Mouse (Mus musculus) neural tube, embryonic 13.5 days (tissue): ENCODE data around the gene Tgfb2. TPM values are rescaled to one million over a fixed set of nuclear protein-coding genes. Genes with fewer than 3 reads are reported as not detected.
A peak's percentile ranks its signal among the peaks of the same experiment; 100 is the strongest.

ENCODE experiments used
- ATAC-seq: fragments of 200-750 bp; cut with Nextera tagmentation; 2 replicates; pipeline ENCODE4 v1.8.0; 2017; ENCODE audit warnings: low read depth, mild to moderate bottlenecking, moderate TSS enrichment, moderate library complexity
- H3K27ac ChIP-seq: fragments of 300-500 bp; sonication (generic); replicated peaks from 2 replicates; pipeline ENCODE4 v1.5.1; 2015; ENCODE audit warnings: moderate library complexity, mild to moderate bottlenecking, inconsistent platforms
- H3K27me3 ChIP-seq: fragments of 300-500 bp; sonication (generic); 2 replicates; pipeline ENCODE4 v1.6.1; 2015; ENCODE audit warnings: mild to moderate bottlenecking, inconsistent platforms
- H3K36me3 ChIP-seq: fragments of 300-500 bp; sonication (generic); 2 replicates; pipeline ENCODE4 v1.6.1; 2015; ENCODE audit warnings: mild to moderate bottlenecking, inconsistent platforms
- H3K4me1 ChIP-seq: fragments of 300-500 bp; sonication (generic); replicated peaks from 2 replicates; pipeline ENCODE4 v1.6.1; 2015; ENCODE audit warnings: inconsistent platforms
- H3K4me2 ChIP-seq: fragments of 300-500 bp; sonication (generic); 2 replicates; pipeline ENCODE4 v1.6.1; 2015; ENCODE audit warnings: inconsistent platforms, mild to moderate bottlenecking, moderate library complexity
- H3K4me3 ChIP-seq: fragments of 300-500 bp; sonication (generic); 2 replicates; pipeline ENCODE4 v1.5.1; 2015; ENCODE audit warnings: mild to moderate bottlenecking, inconsistent platforms
- H3K9ac ChIP-seq: fragments of 300-500 bp; sonication (generic); 2 replicates; pipeline ENCODE4 v1.6.1; 2015; ENCODE audit warnings: moderate library complexity, mild to moderate bottlenecking, inconsistent platforms
- H3K9me3 ChIP-seq: fragments of 300-500 bp; sonication (generic); 2 replicates; pipeline ENCODE4 v1.6.1; 2016; ENCODE audit warnings: inconsistent platforms
- WGBS: fragments of 180-500 bp; shearing (Covaris S2); methylation state at CpG from one replicate; pipeline ENCODE4 v1.1.7; 2015; 5-methylcytosine and 5-hydroxymethylcytosine counted together
- polyA plus RNA-seq: library from polyadenylated mRNA; unstranded; fragments of >200 nt; fragmentation: Nextera tagmentation; extraction: Ambion mirVana; gene quantifications from 2 replicates; pipeline ENCODE4 v1.2.1, GENCODE M21; 2015

The Tgfb2 gene
- 24.0 and 33.0 TPM in 2 replicates for polyA plus RNA-seq

GRCm38 (mm10) chr1:186705915-186706248 is at the start of gene Tgfb2:
TSS of gene Tgfb2 (minus strand) at chr1:186705989.
- Histone ChIP-seq H3K9ac (peak within 1 kb of the TSS; percentile 83), H3K27ac (peak within 1 kb of the TSS; percentile 80), H3K4me3 (peak within 1 kb of the TSS; percentile 68), H3K4me1 (peaks cover 39% of the 10 kb centered on the region), H3K4me2 (peak within 1 kb of the TSS; percentile 92), H3K9me3 (no peaks in the 10 kb centered on the region), H3K27me3 (peaks cover 14% of the 10 kb centered on the region), H3K36me3 (no peaks in the 10 kb centered on the region)
- peak; percentile 37 for ATAC-seq
- 1% methylated on average over 12 of the region's 12 CpGs for WGBS

DNA sequence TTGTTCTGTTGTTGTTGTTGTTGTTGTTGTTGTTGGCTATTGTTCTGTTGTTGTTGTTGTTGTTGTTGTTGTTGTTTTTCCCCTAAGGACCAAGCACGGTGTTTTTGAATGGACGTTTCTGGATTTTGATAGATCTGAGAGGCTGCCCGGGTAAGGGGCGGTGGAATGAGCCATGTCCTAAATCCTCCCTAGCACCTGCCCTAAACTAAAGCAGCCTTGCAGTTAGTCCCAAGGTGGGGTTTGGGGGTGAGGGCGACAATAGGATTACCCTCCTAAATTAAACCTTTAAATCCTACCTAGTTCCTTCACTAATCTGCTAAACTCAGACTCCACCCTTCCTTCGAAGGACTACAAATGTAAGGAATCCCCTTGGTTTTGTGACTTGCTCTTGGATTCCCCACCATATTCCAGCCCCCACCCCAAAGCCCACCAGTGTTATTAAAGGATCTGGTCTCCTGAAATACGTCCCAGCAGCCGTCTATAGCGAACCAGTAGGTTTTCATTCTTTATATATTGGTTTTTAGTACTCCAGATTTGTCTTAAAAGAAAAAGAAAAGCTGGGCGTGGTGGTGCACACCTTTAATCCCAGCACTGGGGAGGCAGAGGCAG is 44.0 kb upstream of the Tgfb2 start:
- H3K4me1 ChIP-seq, result peaks cover 25% of the 10 kb centered on the region
- no peaks in the 10 kb centered on the region for H3K9me3 ChIP-seq
- peak overlapping the region; percentile 88 for H3K27ac ChIP-seq
- peak overlapping the region; percentile 68 for H3K4me3 ChIP-seq
- H3K9ac ChIP-seq, result peak overlapping the region; percentile 84
- WGBS, result 38% methylated on average over 10 of the region's 10 CpGs
- H3K36me3 ChIP-seq, result no peaks in the 10 kb centered on the region
- no peaks in the 10 kb centered on the region for H3K27me3 ChIP-seq
- ATAC-seq, result peak; percentile 69
- peak overlapping the region; percentile 93 for H3K4me2 ChIP-seq

- peak within 1 kb of the TSS; percentile 93 for H3K4me2 ChIP-seq
- no peaks in the 10 kb centered on the region for H3K36me3 ChIP-seq
- H3K4me1 ChIP-seq, result peaks cover 25% of the 10 kb centered on the region
- under 1% methylated on average over 46 of the region's 46 CpGs for WGBS
- H3K27me3 ChIP-seq, result no peaks in the 10 kb centered on the region
- no peaks in the 10 kb centered on the region for H3K9me3 ChIP-seq
- H3K27ac ChIP-seq, result peak within 1 kb of the TSS; percentile 88
- peak within 1 kb of the TSS; percentile 68 for H3K4me3 ChIP-seq
- H3K9ac ChIP-seq, result peak within 1 kb of the TSS; percentile 84
- peak; percentile 93 for ATAC-seq
These were observed 43.2 kb upstream of the Tgfb2 start, which contains the start of gene Rrp15 for GRCm38 (mm10) chr1:186748724-186749653. TSS of gene Rrp15 (minus strand) at chr1:186749358.

DNA sequence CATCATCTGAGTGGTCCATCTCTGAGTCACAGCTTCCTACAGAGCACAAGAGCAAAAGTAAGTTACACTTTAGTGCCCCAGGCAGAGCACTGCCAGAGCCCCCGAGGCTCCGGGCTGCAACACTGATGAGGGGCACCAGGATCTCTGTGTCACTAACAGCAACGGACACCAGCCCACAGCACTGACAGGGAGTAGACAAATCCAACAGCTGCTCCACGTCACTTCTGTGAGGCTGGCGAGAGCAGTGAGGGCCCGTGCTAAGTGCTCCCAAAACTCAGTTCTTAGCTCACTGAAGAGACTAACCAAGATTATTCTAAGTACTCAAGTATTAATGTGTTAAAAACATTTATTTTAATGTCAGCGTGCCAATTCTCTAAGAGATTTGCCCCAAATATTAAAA is 34.0 kb upstream of the Tgfb2 start:
- Histone ChIP-seq H3K36me3 (peaks cover 40% of the 10 kb centered on the region), H3K4me2 (no peak overlapping the region), H3K27me3 (no peaks in the 10 kb centered on the region), H3K4me3 (no peak overlapping the region), H3K9me3 (no peaks in the 10 kb centered on the region), H3K9ac (no peak overlapping the region), H3K4me1 (0 out of 2 replicates have a peak, but pooled peaks cover 4% of the 10 kb centered on the region), H3K27ac (no peak overlapping the region)
- WGBS, result 91% methylated on average over 7 of the region's 7 CpGs
- no peak for ATAC-seq

- Histone ChIP-seq H3K4me2 (no peak overlapping the region), H3K9me3 (no peaks in the 10 kb centered on the region), H3K4me3 (no peak overlapping the region), H3K9ac (no peak overlapping the region), H3K36me3 (peaks cover 49% of the 10 kb centered on the region), H3K4me1 (no peaks in the 10 kb centered on the region), H3K27ac (no peak overlapping the region), H3K27me3 (no peaks in the 10 kb centered on the region)
- 93% methylated on average over 5 of the region's 5 CpGs for WGBS
- ATAC-seq, result no peak
These were observed 29.7 kb upstream of the Tgfb2 start for GRCm38 (mm10) chr1:186735537-186735936.

GRCm38 (mm10) chr1:186733052-186733451 is 27.3 kb upstream of the Tgfb2 start:
- Histone ChIP-seq H3K27ac (no peak overlapping the region), H3K27me3 (no peaks in the 10 kb centered on the region), H3K4me3 (no peak overlapping the region), H3K36me3 (peaks cover 39% of the 10 kb centered on the region), H3K4me2 (no peak overlapping the region), H3K4me1 (no peaks in the 10 kb centered on the region), H3K9ac (no peak overlapping the region), H3K9me3 (no peaks in the 10 kb centered on the region)
- WGBS, result 93% methylated on average over 8 of the region's 8 CpGs
- ATAC-seq, result no peak

DNA sequence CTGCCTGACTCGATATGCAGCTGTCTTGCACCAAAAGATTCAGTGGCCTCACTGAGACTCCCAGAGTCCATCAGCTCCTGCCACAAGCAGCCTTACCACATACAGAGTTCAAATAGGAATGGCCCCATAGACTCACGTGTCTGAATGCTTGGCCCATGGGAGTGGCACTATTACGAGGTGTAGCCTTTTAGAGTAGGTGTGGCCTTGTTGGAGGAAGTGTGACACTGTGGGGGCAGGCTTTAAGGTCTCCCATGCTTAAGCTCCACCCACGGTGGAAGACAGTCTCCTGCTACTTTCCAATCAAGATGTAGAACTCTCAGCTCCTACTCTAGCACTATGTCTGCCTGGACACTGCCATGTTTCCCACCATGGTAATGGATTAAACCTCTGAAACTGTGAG is 23.0 kb upstream of the Tgfb2 start:
- H3K9me3 ChIP-seq, result no peaks in the 10 kb centered on the region
- no peak overlapping the region for H3K4me2 ChIP-seq
- no peak for ATAC-seq
- 70% methylated on average over 4 of the region's 4 CpGs for WGBS
- no peak overlapping the region for H3K4me3 ChIP-seq
- no peak overlapping the region for H3K9ac ChIP-seq
- H3K4me1 ChIP-seq, result 0 out of 2 replicates have a peak, but pooled peaks cover 5% of the 10 kb centered on the region
- no peak overlapping the region for H3K27ac ChIP-seq
- H3K27me3 ChIP-seq, result no peaks in the 10 kb centered on the region
- no peaks in the 10 kb centered on the region for H3K36me3 ChIP-seq

- no peak for ATAC-seq
- H3K4me2 ChIP-seq, result no peak overlapping the region
- no peak overlapping the region for H3K4me3 ChIP-seq
- H3K36me3 ChIP-seq, result no peaks in the 10 kb centered on the region
- WGBS, result 59% methylated on average over 7 of the region's 7 CpGs
- H3K9me3 ChIP-seq, result no peaks in the 10 kb centered on the region
- H3K4me1 ChIP-seq, result 0 out of 2 replicates have a peak, but pooled peaks cover 5% of the 10 kb centered on the region
- H3K27ac ChIP-seq, result no peak overlapping the region
- H3K9ac ChIP-seq, result no peak overlapping the region
- no peaks in the 10 kb centered on the region for H3K27me3 ChIP-seq
These were observed 20.3 kb upstream of the Tgfb2 start for GRCm38 (mm10) chr1:186726117-186726516.

GRCm38 (mm10) chr1:186722299-186722698 is 16.5 kb upstream of the Tgfb2 start:
- Histone ChIP-seq H3K4me2 (no peak overlapping the region), H3K4me3 (no peak overlapping the region), H3K36me3 (peaks cover 20% of the 10 kb centered on the region), H3K4me1 (0 out of 2 replicates have a peak, but pooled peaks cover 5% of the 10 kb centered on the region), H3K9ac (no peak overlapping the region), H3K27me3 (no peaks in the 10 kb centered on the region), H3K9me3 (no peaks in the 10 kb centered on the region), H3K27ac (no peak overlapping the region)
- 91% methylated on average over 9 of the region's 9 CpGs for WGBS
- ATAC-seq, result no peak

DNA sequence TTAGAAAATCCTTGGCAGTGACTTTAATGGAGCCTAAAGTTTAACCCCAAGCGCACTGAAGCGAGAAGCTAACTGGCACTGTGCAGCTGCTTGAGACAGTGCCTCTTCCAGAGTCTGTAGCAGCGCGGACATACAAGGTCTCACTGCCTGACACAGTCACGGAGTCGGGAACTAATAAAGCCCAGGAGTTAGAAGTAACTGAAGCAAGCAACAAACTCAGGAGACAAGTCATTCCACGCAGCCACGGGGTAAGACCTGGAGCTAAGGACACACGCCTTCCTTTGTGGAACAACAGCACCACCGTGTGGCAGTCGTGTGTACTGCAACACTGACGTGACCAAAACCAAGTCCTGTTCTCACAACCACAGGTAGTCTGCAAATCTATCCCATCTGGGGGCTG is 16.1 kb upstream of the Tgfb2 start:
- Histone ChIP-seq H3K4me1 (0 out of 2 replicates have a peak, but pooled peaks cover 5% of the 10 kb centered on the region), H3K36me3 (peaks cover 25% of the 10 kb centered on the region), H3K9me3 (no peaks in the 10 kb centered on the region), H3K4me2 (no peak overlapping the region), H3K4me3 (no peak overlapping the region), H3K27ac (no peak overlapping the region), H3K27me3 (no peaks in the 10 kb centered on the region), H3K9ac (no peak overlapping the region)
- peak; percentile 75 for ATAC-seq
- 38% methylated on average over 12 of the region's 12 CpGs for WGBS

GRCm38 (mm10) chr1:186721166-186721565 is 15.4 kb upstream of the Tgfb2 start:
- Histone ChIP-seq H3K27me3 (no peaks in the 10 kb centered on the region), H3K4me2 (no peak overlapping the region), H3K4me3 (no peak overlapping the region), H3K9me3 (no peaks in the 10 kb centered on the region), H3K27ac (no peak overlapping the region), H3K9ac (no peak overlapping the region), H3K36me3 (peaks cover 31% of the 10 kb centered on the region), H3K4me1 (0 out of 2 replicates have a peak, but pooled peaks cover 3% of the 10 kb centered on the region)
- no peak for ATAC-seq
- 88% methylated on average over 11 of the region's 11 CpGs for WGBS

DNA sequence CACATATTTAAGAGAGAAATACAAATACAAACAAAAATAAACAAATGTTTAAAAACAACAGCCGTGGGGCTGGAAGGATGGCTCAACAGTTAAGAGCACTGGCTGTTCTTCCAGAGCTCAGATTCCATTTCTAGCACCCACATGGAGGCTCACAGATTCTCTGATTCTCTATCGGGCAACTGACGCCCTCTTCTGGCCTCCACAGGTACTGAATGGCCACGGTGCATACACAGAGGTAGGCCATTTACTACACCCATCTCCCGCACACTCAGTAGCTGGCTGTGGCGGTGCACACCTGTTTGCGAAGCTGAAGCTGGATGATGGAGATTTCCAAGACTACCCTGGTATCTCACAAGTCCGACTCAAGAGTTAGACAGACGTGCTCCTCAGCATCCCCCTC is 13.9 kb upstream of the Tgfb2 start:
- Histone ChIP-seq H3K9ac (no peak overlapping the region), H3K27ac (no peak overlapping the region), H3K4me3 (no peak overlapping the region), H3K36me3 (peaks cover 33% of the 10 kb centered on the region), H3K4me2 (no peak overlapping the region), H3K27me3 (no peaks in the 10 kb centered on the region), H3K9me3 (no peaks in the 10 kb centered on the region), H3K4me1 (no peaks in the 10 kb centered on the region)
- no peak for ATAC-seq
- WGBS, result 92% methylated on average over 9 of the region's 9 CpGs
